Mouse (Mus musculus) hindbrain, postnatal 0 days (tissue): ENCODE measurements at regions not wholly inside any gene's neighbourhood (a gene's known extent, or its start where the extent isn't known, plus 50 kb on each side); places are given as distances from the start of the nearest gene placed in this dataset.
A peak's percentile ranks its signal among the peaks of the same experiment; 100 is the strongest.

Experiments used
- ATAC-seq: fragments of 200-750 bp; cut with Nextera tagmentation; 2 replicates; pipeline ENCODE4 v1.8.0; 2017; ENCODE audit warnings: mild to moderate bottlenecking, moderate TSS enrichment, moderate library complexity
- DNase-seq: peaks from one replicate; pipeline ENCODE4 v3.0.0-alpha.2; 2015; ENCODE audit warnings: low spot score
- H3K27ac ChIP-seq: fragments of 300-500 bp; sonication (generic); 2 replicates; pipeline ENCODE4 v1.5.1; 2014; ENCODE audit warnings: mild to moderate bottlenecking
- H3K27me3 ChIP-seq: fragments of 300-500 bp; sonication (generic); 2 replicates; pipeline ENCODE4 v1.6.1; 2014; ENCODE audit warnings: low read length, mixed read lengths; ENCODE audit not compliant: insufficient read depth
- H3K36me3 ChIP-seq: fragments of 300-500 bp; sonication (generic); 2 replicates; pipeline ENCODE4 v1.6.1; 2014; ENCODE audit warnings: low read length, mixed read lengths; ENCODE audit not compliant: insufficient read depth
- H3K4me1 ChIP-seq: fragments of 300-500 bp; sonication (generic); 2 replicates; pipeline ENCODE4 v1.6.1; 2014; ENCODE audit warnings: antibody characterized with exemption, low read length, mixed read lengths; ENCODE audit not compliant: insufficient read depth
- H3K4me2 ChIP-seq: fragments of 300-500 bp; sonication (generic); 2 replicates; pipeline ENCODE4 v1.6.1; 2014; ENCODE audit warnings: low read depth, mild to moderate bottlenecking, low read length, moderate library complexity, mixed read lengths
- H3K4me3 ChIP-seq: fragments of 300-500 bp; sonication (generic); 2 replicates; pipeline ENCODE4 v1.5.1; 2014; ENCODE audit warnings: low read length
- H3K9ac ChIP-seq: fragments of 300-500 bp; sonication (generic); replicated peaks from 2 replicates; pipeline ENCODE4 v1.6.1; 2014; ENCODE audit warnings: mild to moderate bottlenecking, low read length, moderate library complexity, mixed read lengths
- H3K9me3 ChIP-seq: fragments of 300-500 bp; sonication (generic); 2 replicates; pipeline ENCODE4 v1.6.1; 2016; ENCODE audit warnings: low read length, mixed read lengths
- CTCF ChIP-seq: IDR thresholded peaks from 2 replicates; pipeline ENCODE4 v1.5.1; 2016; ENCODE audit warnings: antibody characterized with exemption, control low read depth, low read depth
- WGBS: fragments of 180-500 bp; shearing (Covaris S2); extraction: QIAGEN DNeasy Blood & Tissue Kit; methylation state at CpG from one replicate; pipeline ENCODE4 v1.1.7; 2014; 5-methylcytosine and 5-hydroxymethylcytosine counted together

- Histone ChIP-seq H3K9ac (no peak overlapping the region), H3K27ac (no peak overlapping the region), H3K4me2 (no peak overlapping the region), H3K9me3 (no peaks in the 10 kb centered on the region), H3K4me1 (no peaks in the 10 kb centered on the region), H3K4me3 (no peak overlapping the region), H3K36me3 (no peaks in the 10 kb centered on the region), H3K27me3 (no peaks in the 10 kb centered on the region)
- 91% methylated on average over 7 of the region's 7 CpGs for WGBS
- no peak for ATAC-seq
- TF ChIP-seq CTCF = no peak
- DNase-seq = no peak
Measured at GRCm38 (mm10) chr3:120457912-120458311, 673.6 kb upstream of the Ptbp2 start.

DNA sequence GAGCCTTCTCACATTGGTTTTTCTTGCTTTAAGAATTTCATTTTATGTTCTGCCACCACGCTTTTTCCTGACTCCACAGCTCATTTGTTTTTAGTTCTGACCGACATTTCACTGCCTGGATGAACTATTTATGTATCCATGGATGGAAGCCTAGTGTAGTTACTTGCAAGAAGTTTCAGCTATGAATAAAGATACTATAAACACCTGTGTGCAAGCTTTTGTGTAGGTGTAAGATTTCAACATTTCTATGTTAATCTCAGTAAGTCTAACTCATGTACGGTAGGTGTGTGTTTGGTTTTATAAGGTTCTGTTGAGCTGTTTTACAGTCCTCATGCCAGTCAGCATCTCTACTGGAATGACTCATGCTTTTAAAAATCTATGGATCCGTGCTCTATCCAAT is 656.9 kb upstream of the Ptbp2 start:
- TF ChIP-seq CTCF = no peak
- no peak for DNase-seq

GRCm38 (mm10) chr3:120430285-120430684 is 646.0 kb upstream of the Ptbp2 start:
- H3K27ac ChIP-seq = no peak overlapping the region
- no peak overlapping the region for H3K9ac ChIP-seq
- no peak for TF ChIP-seq CTCF
- no peak overlapping the region for H3K4me2 ChIP-seq
- 89% methylated on average over 2 of the region's 2 CpGs for WGBS
- H3K4me3 ChIP-seq = no peak overlapping the region
- DNase-seq = no peak
- no peaks in the 10 kb centered on the region for H3K36me3 ChIP-seq
- no peaks in the 10 kb centered on the region for H3K27me3 ChIP-seq
- no peaks in the 10 kb centered on the region for H3K4me1 ChIP-seq
- ATAC-seq = no peak
- no peaks in the 10 kb centered on the region for H3K9me3 ChIP-seq

More for the DNA sequence above, 656.9 kb upstream of the Ptbp2 start:
- H3K4me2 ChIP-seq = no peak overlapping the region
- no peaks in the 10 kb centered on the region for H3K4me1 ChIP-seq
- H3K27ac ChIP-seq = no peak overlapping the region
- H3K36me3 ChIP-seq = no peaks in the 10 kb centered on the region
- ATAC-seq = no peak
- 90% methylated on average over 4 of the region's 4 CpGs for WGBS
- no peaks in the 10 kb centered on the region for H3K27me3 ChIP-seq
- H3K4me3 ChIP-seq = no peak overlapping the region
- no peaks in the 10 kb centered on the region for H3K9me3 ChIP-seq
- H3K9ac ChIP-seq = no peak overlapping the region

GRCm38 (mm10) chr3:120416634-120417033 is 632.4 kb upstream of the Ptbp2 start:
- no peak overlapping the region for H3K4me2 ChIP-seq
- H3K27ac ChIP-seq = no peak overlapping the region
- H3K27me3 ChIP-seq = no peaks in the 10 kb centered on the region
- no peaks in the 10 kb centered on the region for H3K36me3 ChIP-seq
- 86% methylated on average over 3 of the region's 3 CpGs for WGBS
- H3K9me3 ChIP-seq = no peaks in the 10 kb centered on the region
- no peaks in the 10 kb centered on the region for H3K4me1 ChIP-seq
- TF ChIP-seq CTCF = no peak
- H3K4me3 ChIP-seq = no peak overlapping the region
- no peak overlapping the region for H3K9ac ChIP-seq
- ATAC-seq = no peak
- DNase-seq = no peak

DNA sequence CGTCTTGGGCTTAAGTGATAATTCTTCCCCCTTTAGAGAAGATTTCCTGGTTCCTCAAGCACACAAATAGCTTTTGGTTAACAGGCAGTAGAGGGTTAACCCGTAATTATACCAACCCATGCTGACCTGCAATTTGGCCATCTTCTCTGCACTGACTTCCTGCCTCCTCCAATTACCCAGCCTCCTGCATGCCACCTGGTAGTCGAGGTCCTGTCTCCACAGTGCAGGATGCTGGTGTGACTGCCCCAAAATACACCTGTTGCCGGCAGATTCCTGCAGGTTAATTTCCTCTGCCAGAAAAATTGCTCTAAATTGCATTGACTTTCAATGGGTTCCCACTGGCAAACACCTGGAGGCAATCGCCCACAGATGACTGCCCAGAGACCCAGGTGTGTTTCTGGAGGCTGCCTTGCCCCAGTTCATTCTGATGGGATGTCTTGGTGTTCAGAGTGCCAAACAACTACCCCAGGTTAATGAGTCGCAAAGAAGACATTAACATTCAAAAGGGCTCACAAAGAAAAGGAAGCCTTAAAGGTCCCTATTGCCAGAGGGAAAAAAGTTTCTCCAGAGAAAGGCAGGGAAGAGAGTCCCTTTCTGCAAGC is 591.5 kb upstream of the Ptbp2 start:
- Histone ChIP-seq H3K4me1 (no peaks in the 10 kb centered on the region), H3K4me2 (no peak overlapping the region), H3K4me3 (no peak overlapping the region), H3K27me3 (no peaks in the 10 kb centered on the region), H3K36me3 (no peaks in the 10 kb centered on the region), H3K9ac (no peak overlapping the region), H3K9me3 (no peaks in the 10 kb centered on the region), H3K27ac (no peak overlapping the region)
- TF ChIP-seq CTCF = no peak
- ATAC-seq (no peak), DNase-seq (no peak)
- WGBS = 35% methylated on average over 6 of the region's 6 CpGs

- Histone ChIP-seq H3K4me3 (no peak overlapping the region), H3K9ac (no peak overlapping the region), H3K4me1 (no peaks in the 10 kb centered on the region), H3K4me2 (no peak overlapping the region), H3K9me3 (no peaks in the 10 kb centered on the region), H3K36me3 (no peaks in the 10 kb centered on the region), H3K27ac (no peak overlapping the region), H3K27me3 (no peaks in the 10 kb centered on the region)
- TF ChIP-seq CTCF = peak; percentile 47
- DNase-seq (peak; percentile 41), ATAC-seq (no peak)
- 67% methylated on average over 4 of the region's 4 CpGs for WGBS
Measured at GRCm38 (mm10) chr3:120342747-120343377, 558.6 kb upstream of the Ptbp2 start.

DNA sequence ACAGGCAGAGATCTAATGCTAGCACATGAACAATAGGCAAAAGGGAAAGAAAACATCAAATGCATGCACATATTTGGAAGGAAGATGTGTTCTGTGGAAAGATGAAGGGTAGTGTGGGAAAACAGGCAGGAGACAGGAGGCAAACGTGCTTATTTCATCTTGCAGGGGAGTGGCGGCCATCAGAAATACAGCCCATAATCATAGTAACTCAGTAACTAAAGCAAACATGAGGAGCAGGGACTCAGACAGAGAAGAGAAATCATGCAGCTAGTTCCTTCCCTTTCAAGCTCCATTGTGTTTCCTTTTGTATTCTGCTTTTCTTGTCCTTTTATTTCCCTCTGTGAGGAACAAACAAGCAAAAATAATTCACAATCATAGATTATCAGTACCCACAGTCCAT is 557.6 kb upstream of the Ptbp2 start:
- no peak overlapping the region for H3K27ac ChIP-seq
- no peaks in the 10 kb centered on the region for H3K36me3 ChIP-seq
- H3K27me3 ChIP-seq = no peaks in the 10 kb centered on the region
- no peaks in the 10 kb centered on the region for H3K9me3 ChIP-seq
- no peak for TF ChIP-seq CTCF
- no peak overlapping the region for H3K4me2 ChIP-seq
- no peak for DNase-seq
- WGBS = 68% methylated on average over 2 of the region's 2 CpGs
- no peak overlapping the region for H3K9ac ChIP-seq
- no peak for ATAC-seq
- H3K4me3 ChIP-seq = no peak overlapping the region
- no peaks in the 10 kb centered on the region for H3K4me1 ChIP-seq
